Mouse (Mus musculus): ENCODE measurements around the gene Fam162b. TPM values are rescaled to one million over a fixed set of nuclear protein-coding genes. Genes with fewer than 3 reads are reported as not detected.
A peak's percentile ranks its signal among the peaks of the same experiment; 100 is the strongest.

The Fam162b gene
- polyA plus RNA-seq, 1 experiment from 2014 or later = 0.92 TPM

- 47% methylated on average over 10 of the region's 10 CpGs for WGBS
Observed at GRCm38 (mm10) chr10:51595001-51595931, 4.9 kb upstream of the Fam162b start.

GRCm38 (mm10) chr10:51591574-51591973 is 1.3 kb upstream of the Fam162b start:
- Histone ChIP-seq H3K36me3 (no peaks in the 10 kb centered on the region), H3K9ac (replicated peaks) (no peak overlapping the region), H3K27me3 (peaks cover 23% of the 10 kb centered on the region), H3K27ac (no peak overlapping the region), H3K4me3 (replicated peaks) (no peak overlapping the region), H3K9me3 (no peaks in the 10 kb centered on the region), H3K4me2 (no peak overlapping the region), H3K4me1 (replicated peaks) (peaks cover 5% of the 10 kb centered on the region; the same call in 1 of the 2 replicates)
- 83% methylated on average over 2 of the region's 2 CpGs for WGBS
- no peak for ATAC-seq (ENCODE audit: insufficient number of reproducible peaks, insufficient read depth, low FRiP score, low TSS enrichment, low read depth)

More at GRCm38 (mm10) chr10:51595001-51595931, 4.9 kb upstream of the Fam162b start:
- Histone ChIP-seq H3K4me2 (peak overlapping the region; percentile 4; the same call in 1 of the 2 replicates), H3K27me3 (peaks cover 12% of the 10 kb centered on the region), H3K4me1 (replicated peaks) (peaks cover 2% of the 10 kb centered on the region; the same call in 1 of the 2 replicates), H3K27ac (no peak overlapping the region), H3K9ac (replicated peaks) (no peak overlapping the region), H3K4me3 (replicated peaks) (no peak overlapping the region), H3K9me3 (no peaks in the 10 kb centered on the region), H3K36me3 (no peaks in the 10 kb centered on the region)
- ATAC-seq (ENCODE audit: insufficient number of reproducible peaks, insufficient read depth, low FRiP score, low TSS enrichment, low read depth) = peak; percentile 37; the same call in 1 of the 2 replicates

- ATAC-seq (ENCODE audit: insufficient number of reproducible peaks, insufficient read depth, low FRiP score, low TSS enrichment, low read depth) = no peak
- Histone ChIP-seq H3K4me1 (replicated peaks) (no peaks in the 10 kb centered on the region; the same call in 1 of the 2 replicates), H3K27me3 (peaks cover 8% of the 10 kb centered on the region; the same call in 1 of the 2 replicates), H3K9me3 (no peaks in the 10 kb centered on the region), H3K4me2 (no peak overlapping the region), H3K9ac (replicated peaks) (no peak overlapping the region), H3K4me3 (replicated peaks) (no peak overlapping the region), H3K36me3 (no peaks in the 10 kb centered on the region), H3K27ac (no peak overlapping the region)
Observed at GRCm38 (mm10) chr10:51584919-51585318, 5.4 kb downstream of the Fam162b start.

GRCm38 (mm10) chr10:51584378-51584777 is 5.9 kb downstream of the Fam162b start:
- H3K36me3 ChIP-seq = no peaks in the 10 kb centered on the region
- WGBS = 75% methylated on average over 1 of the region's 1 CpGs
- no peaks in the 10 kb centered on the region for H3K9me3 ChIP-seq
- H3K4me3 ChIP-seq (replicated peaks) = no peak overlapping the region
- ATAC-seq (ENCODE audit: insufficient number of reproducible peaks, insufficient read depth, low FRiP score, low TSS enrichment, low read depth) = no peak
- H3K4me1 ChIP-seq (replicated peaks) = no peaks in the 10 kb centered on the region
- no peak overlapping the region for H3K27ac ChIP-seq
- H3K27me3 ChIP-seq = peaks cover 3% of the 10 kb centered on the region; the same call in 1 of the 2 replicates
- H3K4me2 ChIP-seq = no peak overlapping the region
- H3K9ac ChIP-seq (replicated peaks) = no peak overlapping the region

DNA sequence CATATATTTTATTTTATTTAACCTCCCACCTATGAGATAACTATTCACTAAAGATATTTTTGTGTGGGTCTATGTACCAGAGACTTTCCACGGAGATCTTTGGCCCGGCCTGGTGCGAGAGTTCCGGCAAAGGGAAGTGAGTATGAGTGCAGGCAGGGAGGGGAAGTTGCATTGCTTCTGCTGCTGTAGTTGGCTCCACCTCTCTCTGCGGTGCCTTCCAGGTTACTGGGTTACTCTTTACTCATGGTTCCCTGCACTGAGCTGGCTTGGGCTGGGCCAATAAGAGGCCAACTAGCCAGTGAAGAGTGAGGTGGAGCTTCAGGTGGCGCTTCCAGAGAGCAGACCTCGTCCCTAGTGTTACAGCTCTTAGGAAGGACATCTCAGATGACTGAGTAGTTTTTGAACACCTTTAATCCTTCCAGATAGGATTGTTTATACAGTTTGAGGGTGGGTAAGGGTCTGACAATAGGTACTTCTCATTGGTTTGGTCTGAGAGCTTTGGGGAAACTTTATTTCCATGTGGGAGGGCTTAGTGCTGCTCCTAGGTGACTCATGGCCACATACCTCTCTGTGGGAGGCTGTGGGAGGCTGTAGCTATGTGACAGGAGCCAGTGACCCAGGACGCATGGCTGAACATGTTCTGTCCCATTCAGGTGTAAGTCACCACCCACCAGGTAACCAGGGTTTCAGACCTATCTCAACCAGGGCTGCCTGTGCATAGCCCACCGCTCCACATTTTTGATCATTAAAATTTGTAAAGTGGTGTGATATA is 18.9 kb downstream of the Fam162b start:
- Histone ChIP-seq H3K36me3 (no peaks in the 10 kb centered on the region), H3K27me3 (no peaks in the 10 kb centered on the region), H3K4me3 (replicated peaks) (no peak overlapping the region), H3K4me1 (replicated peaks) (no peaks in the 10 kb centered on the region), H3K27ac (no peak overlapping the region), H3K9ac (replicated peaks) (no peak overlapping the region), H3K4me2 (no peak overlapping the region), H3K9me3 (no peaks in the 10 kb centered on the region)
- ATAC-seq (ENCODE audit: insufficient number of reproducible peaks, insufficient read depth, low FRiP score, low TSS enrichment, low read depth) = no peak
- 81% methylated on average over 9 of the region's 9 CpGs for WGBS

DNA sequence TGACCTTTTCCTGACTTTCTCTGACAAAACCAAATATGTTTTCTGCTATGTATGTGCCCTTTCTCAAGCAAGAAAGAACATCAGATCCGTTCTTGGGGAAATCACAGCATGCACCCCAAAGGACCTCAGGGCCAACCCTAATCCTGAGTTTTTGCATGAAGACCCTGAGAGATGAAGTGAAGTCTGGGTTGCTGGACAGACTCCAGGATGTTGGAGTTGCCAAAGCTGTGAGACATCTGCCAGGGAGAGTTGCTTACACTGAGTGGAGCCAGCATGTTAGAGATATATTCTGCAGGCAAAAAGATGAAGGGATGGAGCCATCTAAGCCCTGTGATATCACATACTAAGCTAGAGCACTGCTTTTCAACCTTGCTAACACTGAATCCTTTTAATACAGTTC is 34.3 kb downstream of the Fam162b start:
- WGBS = 85% methylated on average over 1 of the region's 1 CpGs
- Histone ChIP-seq H3K4me2 (no peak overlapping the region), H3K27me3 (no peaks in the 10 kb centered on the region), H3K9ac (replicated peaks) (no peak overlapping the region), H3K27ac (no peak overlapping the region), H3K4me1 (replicated peaks) (0 out of 2 replicates have a peak, but pooled peaks cover 3% of the 10 kb centered on the region), H3K4me3 (replicated peaks) (no peak overlapping the region), H3K36me3 (no peaks in the 10 kb centered on the region), H3K9me3 (no peaks in the 10 kb centered on the region)
- ATAC-seq (ENCODE audit: insufficient number of reproducible peaks, insufficient read depth, low FRiP score, low TSS enrichment, low read depth) = no peak

GRCm38 (mm10) chr10:51553348-51554123 is 36.8 kb downstream of the Fam162b start:
- WGBS = 2% methylated on average over 16 of the region's 16 CpGs
- Histone ChIP-seq H3K36me3 (no peaks in the 10 kb centered on the region), H3K27ac (no peak overlapping the region), H3K27me3 (no peaks in the 10 kb centered on the region), H3K4me3 (replicated peaks) (peak overlapping the region; percentile 44), H3K9me3 (no peaks in the 10 kb centered on the region), H3K4me1 (replicated peaks) (0 out of 2 replicates have a peak, but pooled peaks cover 3% of the 10 kb centered on the region), H3K4me2 (peak overlapping the region; percentile 67), H3K9ac (replicated peaks) (peak overlapping the region; percentile 51; the same call in 1 of the 2 replicates)
- ATAC-seq (ENCODE audit: insufficient number of reproducible peaks, insufficient read depth, low FRiP score, low TSS enrichment, low read depth) = peak; percentile 81

Other genes starting within 250 kb of the Fam162b start
- not detected in 2 replicates for gene Gm49339, start 109.9 kb downstream of the Fam162b start, polyA plus RNA-seq (2016; fragmentation: Nextera tagmentation; extraction: Ambion mirVana)
- gene Lilr4b, start 109.9 kb downstream of the Fam162b start, polyA plus RNA-seq (2016; fragmentation: Nextera tagmentation; extraction: Ambion mirVana) = 0.28 and 0.36 TPM in 2 replicates
- 1.0 and 1.5 TPM in 2 replicates for gene Lilrb4a, start 99.6 kb downstream of the Fam162b start, polyA plus RNA-seq (2016; fragmentation: Nextera tagmentation; extraction: Ambion mirVana)
- not detected in 2 replicates for gene Gprc6a, start 40.9 kb upstream of the Fam162b start, polyA plus RNA-seq (2016; fragmentation: Nextera tagmentation; extraction: Ambion mirVana)
- gene Rfx6, start 87.2 kb upstream of the Fam162b start, polyA plus RNA-seq (2016; fragmentation: Nextera tagmentation; extraction: Ambion mirVana) = not detected in 2 replicates

All from limb, embryonic 12.5 days (tissue).